In genomic region chr10:116362181-116362580, GRCm38 (mm10) we compare ENCODE assay signal across 8 mouse cellular contexts.
DNase-seq lines count a peak whose midpoint lies in the region; ATAC-seq and TF ChIP-seq lines count a peak whose summit lies in the region.
"Had no signal": no experiment of that assay in that cellular context is flagged by ENCODE, and none has a peak within 500 bp of the region (broad histone marks: within the 10 kb centered on the region; RNA-seq: fewer than 3 reads in every experiment).

No protein-coding gene starts in this region.

- H3K27me3 ChIP-seq in hindbrain, embryonic 14.5 days (ENCODE audit: control insufficient read depth, insufficient read depth, low read length), result no peaks in the 10 kb centered on the region
- H3K27me3 ChIP-seq in midbrain, embryonic 14.5 days (ENCODE audit: control insufficient read depth, insufficient read depth, low read length), result no peaks in the 10 kb centered on the region
- H3K27me3 ChIP-seq: heart, embryonic 15.5 days had no signal

- WGBS in hindbrain, embryonic 14.5 days, result 37% methylated on average over 6 of the region's 6 CpGs
- WGBS in midbrain, embryonic 14.5 days, result 37% methylated on average over 6 of the region's 6 CpGs

- TF ChIP-seq POLR2A in brain, embryonic 14.5 days (IDR thresholded peaks at IDR 0.05; ENCODE audit: borderline replicate concordance, extremely low read depth, insufficient read depth, insufficient read length, poor library complexity, severe bottlenecking), result no peak

- peak overlapping the region; percentile 58; the same call in 1 of the 2 replicates for H3K27ac ChIP-seq in hindbrain, embryonic 14.5 days
- H3K27ac ChIP-seq in midbrain, embryonic 14.5 days (replicated peaks; ENCODE audit: low read depth, low read length), result peak overlapping the region; percentile 53
- H3K27ac ChIP-seq: heart, embryonic 15.5 days had no signal

- no peaks in the 10 kb centered on the region for H3K9me3 ChIP-seq in hindbrain, embryonic 14.5 days (ENCODE audit: control insufficient read depth, low read length)
- H3K9me3 ChIP-seq in midbrain, embryonic 14.5 days (ENCODE audit: control insufficient read depth, low read length), result no peaks in the 10 kb centered on the region
- H3K9me3 ChIP-seq: heart, embryonic 15.5 days had no signal

- H3K9ac ChIP-seq in hindbrain, embryonic 14.5 days, result no peak overlapping the region
- no peak overlapping the region for H3K9ac ChIP-seq in midbrain, embryonic 14.5 days (replicated peaks; ENCODE audit: low read length)
- H3K9ac ChIP-seq: heart, embryonic 15.5 days had no signal

- peak; percentile 77; the same call in 1 of the 2 replicates for ATAC-seq in hindbrain, embryonic 14.5 days (ENCODE audit: low FRiP score)
- ATAC-seq in midbrain, embryonic 14.5 days (ENCODE audit: low FRiP score, low TSS enrichment), result peak; percentile 69

- peak; percentile 94 for DNase-seq in brain, embryonic 14.5 days (ENCODE audit: low read depth)
- peak; percentile 94 for DNase-seq in cerebellum, adult 11-12 months
- peak; percentile 64 for DNase-seq in hindbrain, embryonic 14.5 days (ENCODE audit: low spot score)
- DNase-seq in midbrain, embryonic 14.5 days, result peak; percentile 63
- DNase-seq in natural killer cell, adult 2 months (ENCODE audit: low spot score in 2 of 2), result no peak
- DNase-seq in testis, postnatal 14 days (ENCODE audit: low spot score), result no peak
- DNase-seq in urinary bladder, postnatal 36 days (ENCODE audit: low spot score in 2 of 2), result no peak

- TF ChIP-seq CTCF in brain, embryonic 14.5 days (IDR thresholded peaks at IDR 0.05; ENCODE audit: borderline replicate concordance, extremely low read depth, insufficient read depth, insufficient read length), result no peak

- H3K4me2 ChIP-seq in hindbrain, embryonic 14.5 days (replicated peaks), result no peak overlapping the region
- no peak overlapping the region for H3K4me2 ChIP-seq in midbrain, embryonic 14.5 days (ENCODE audit: low read length)
- H3K4me2 ChIP-seq: heart, embryonic 15.5 days had no signal

- H3K4me1 ChIP-seq in hindbrain, embryonic 14.5 days (replicated peaks; ENCODE audit: control insufficient read depth, insufficient read depth, low read length), result no peaks in the 10 kb centered on the region
- peaks cover 4% of the 10 kb centered on the region; the same call in 1 of the 2 replicates for H3K4me1 ChIP-seq in midbrain, embryonic 14.5 days (ENCODE audit: control insufficient read depth, insufficient read depth, low read length)

- H3K4me3 ChIP-seq in hindbrain, embryonic 14.5 days (replicated peaks; ENCODE audit: low read length), result no peak overlapping the region
- H3K4me3 ChIP-seq in midbrain, embryonic 14.5 days (replicated peaks; ENCODE audit: low read depth, low read length), result no peak overlapping the region
- H3K4me3 ChIP-seq: heart, embryonic 15.5 days had no signal

- no peaks in the 10 kb centered on the region for H3K36me3 ChIP-seq in hindbrain, embryonic 14.5 days (replicated peaks; ENCODE audit: control insufficient read depth, insufficient read depth)
- H3K36me3 ChIP-seq in midbrain, embryonic 14.5 days (ENCODE audit: control insufficient read depth, insufficient read depth, low read length), result no peaks in the 10 kb centered on the region
- H3K36me3 ChIP-seq: heart, embryonic 15.5 days had no signal

Comparison
In these comparisons a context has a peak if more than half of its experiments do, and no peak if none do; other contexts are left out.
1. DNase-seq: peak in brain, embryonic 14.5 days (single experiment), cerebellum, adult 11-12 months (single experiment), hindbrain, embryonic 14.5 days (single experiment) and midbrain, embryonic 14.5 days (single experiment); none in natural killer cell, adult 2 months (0 of 2), testis, postnatal 14 days (single experiment) and urinary bladder, postnatal 36 days (0 of 2).